Mouse (Mus musculus): ENCODE results near the gene Hsf3. TPM values are rescaled to one million over a fixed set of nuclear protein-coding genes. Genes with fewer than 3 reads are reported as not detected.

The Hsf3 gene
- polyA plus RNA-seq (2012; fragmentation: generic; extraction: Trizol) = not detected

GRCm38 (mm10) chrX:96456201-96456963 is at the start of gene Hsf3:
Gene Hsf3, minus strand, starts transcription at chrX:96456294.
- H3K4me2 ChIP-seq (ENCODE audit: low read depth) = no peak within 1 kb of the TSS
- H3ac ChIP-seq (ENCODE audit: control insufficient read depth, insufficient read length) = no peak within 1 kb of the TSS
- no peaks in the 10 kb centered on the region for H3K27me3 ChIP-seq (ENCODE audit: control insufficient read depth, insufficient read depth, insufficient read length)
- H3K79me2 ChIP-seq (ENCODE audit: control insufficient read depth, insufficient read depth) = no peaks in the 10 kb centered on the region
- no peak within 1 kb of the TSS for H3K4me3 ChIP-seq
- TF ChIP-seq REST (IDR thresholded peaks at IDR 0.05; ENCODE audit: insufficient read depth, insufficient read length) (no peak), POLR2A (IDR thresholded peaks at IDR 0.05; ENCODE audit: insufficient read length, low read depth) (no peak), SRF (IDR thresholded peaks at IDR 0.05; ENCODE audit: control insufficient read depth, insufficient read length, low read depth) (no peak), TCF12 (IDR thresholded peaks at IDR 0.05; ENCODE audit: insufficient read depth, poor library complexity, severe bottlenecking) (no peak), MYOD1 (IDR thresholded peaks at IDR 0.05; ENCODE audit: control insufficient read depth in 1 of 3, insufficient read length in 2 of 3, low read depth in 2 of 3) (no peak), CEBPB (IDR thresholded peaks at IDR 0.05; ENCODE audit: insufficient read depth, poor library complexity, severe bottlenecking) (no peak), TCF3 (IDR thresholded peaks at IDR 0.05; ENCODE audit: insufficient read length, low read depth) (no peak), POLR2AphosphoS2 (IDR thresholded peaks at IDR 0.05; ENCODE audit: insufficient read length, low read depth) (no peak), USF1 (IDR thresholded peaks at IDR 0.05; ENCODE audit: low read depth) (no peak), E2F4 (IDR thresholded peaks at IDR 0.05; ENCODE audit: insufficient read depth) (no peak), MYOG (IDR thresholded peaks at IDR 0.05; ENCODE audit: control insufficient read depth in 1 of 3, insufficient read depth in 1 of 3, insufficient read length in 2 of 3, low read depth in 2 of 3) (no peak), MAX (IDR thresholded peaks at IDR 0.05; ENCODE audit: low read depth) (no peak)
- H3K36me3 ChIP-seq (ENCODE audit: control insufficient read depth, insufficient read depth) = no peaks in the 10 kb centered on the region

GRCm38 (mm10) chrX:96501580-96501979 is 45.5 kb upstream of the Hsf3 start:
- TF ChIP-seq USF1 (IDR thresholded peaks at IDR 0.05; ENCODE audit: low read depth) (no peak), TCF12 (IDR thresholded peaks at IDR 0.05; ENCODE audit: insufficient read depth, poor library complexity, severe bottlenecking) (no peak), POLR2AphosphoS2 (IDR thresholded peaks at IDR 0.05; ENCODE audit: insufficient read length, low read depth) (no peak), POLR2A (IDR thresholded peaks at IDR 0.05; ENCODE audit: insufficient read length, low read depth) (no peak), MAX (IDR thresholded peaks at IDR 0.05; ENCODE audit: low read depth) (no peak), SRF (IDR thresholded peaks at IDR 0.05; ENCODE audit: control insufficient read depth, insufficient read length, low read depth) (no peak), MYOD1 (IDR thresholded peaks at IDR 0.05; ENCODE audit: control insufficient read depth in 1 of 3, insufficient read length in 2 of 3, low read depth in 2 of 3) (no peak), REST (IDR thresholded peaks at IDR 0.05; ENCODE audit: insufficient read depth, insufficient read length) (no peak), CEBPB (IDR thresholded peaks at IDR 0.05; ENCODE audit: insufficient read depth, poor library complexity, severe bottlenecking) (no peak), TCF3 (IDR thresholded peaks at IDR 0.05; ENCODE audit: insufficient read length, low read depth) (no peak), MYOG (IDR thresholded peaks at IDR 0.05; ENCODE audit: control insufficient read depth in 1 of 3, insufficient read depth in 1 of 3, insufficient read length in 2 of 3, low read depth in 2 of 3) (no peak), E2F4 (IDR thresholded peaks at IDR 0.05; ENCODE audit: insufficient read depth) (no peak)
- Histone ChIP-seq H3K4me2 (ENCODE audit: low read depth) (no peak overlapping the region), H3K4me3 (no peak overlapping the region), H3K36me3 (ENCODE audit: control insufficient read depth, insufficient read depth) (no peaks in the 10 kb centered on the region), H3K79me2 (ENCODE audit: control insufficient read depth, insufficient read depth) (no peaks in the 10 kb centered on the region), H3ac (ENCODE audit: control insufficient read depth, insufficient read length) (no peak overlapping the region), H3K27me3 (ENCODE audit: control insufficient read depth, insufficient read depth, insufficient read length) (no peaks in the 10 kb centered on the region)

DNA sequence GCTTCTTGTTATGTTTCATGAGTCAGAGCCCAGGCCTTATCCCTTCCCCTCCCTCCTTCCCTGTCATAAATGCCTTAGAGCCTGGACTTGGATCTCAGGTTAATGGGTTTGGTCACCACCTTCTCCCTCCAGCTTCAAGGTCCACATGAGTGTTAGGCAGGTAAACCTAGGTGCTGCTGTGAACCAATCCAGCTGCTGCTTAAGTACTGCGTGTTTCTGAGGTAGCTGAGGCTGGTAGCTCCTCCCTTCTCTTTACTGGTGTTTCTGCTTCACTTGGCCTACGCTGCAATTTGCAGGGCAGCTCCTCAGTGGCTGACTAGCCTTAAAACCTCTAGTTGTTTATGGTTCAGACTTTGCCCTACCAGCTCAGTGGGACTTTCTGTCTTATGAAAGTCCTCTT is 945 bp downstream of the Hsf3 start, which contains the start of gene Heph:
TSS of gene Heph (plus strand) at position 211 of the 400 bp plus-strand sequence.
- Histone ChIP-seq H3K4me3 (no peak within 1 kb of the TSS), H3K79me2 (ENCODE audit: control insufficient read depth, insufficient read depth) (no peaks in the 10 kb centered on the region), H3K4me2 (ENCODE audit: low read depth) (no peak within 1 kb of the TSS), H3K27me3 (ENCODE audit: control insufficient read depth, insufficient read depth, insufficient read length) (no peaks in the 10 kb centered on the region), H3K36me3 (ENCODE audit: control insufficient read depth, insufficient read depth) (no peaks in the 10 kb centered on the region), H3ac (ENCODE audit: control insufficient read depth, insufficient read length) (no peak within 1 kb of the TSS)
- no peak for TF ChIP-seq TCF12 (IDR thresholded peaks at IDR 0.05; ENCODE audit: insufficient read depth, poor library complexity, severe bottlenecking)
- TF ChIP-seq CEBPB (IDR thresholded peaks at IDR 0.05; ENCODE audit: insufficient read depth, poor library complexity, severe bottlenecking) = no peak
- TF ChIP-seq MAX (IDR thresholded peaks at IDR 0.05; ENCODE audit: low read depth) = no peak
- no peak for TF ChIP-seq POLR2AphosphoS2 (IDR thresholded peaks at IDR 0.05; ENCODE audit: insufficient read length, low read depth)
- TF ChIP-seq MYOD1 (IDR thresholded peaks at IDR 0.05; ENCODE audit: control insufficient read depth in 1 of 3, insufficient read length in 2 of 3, low read depth in 2 of 3) = no peak
- TF ChIP-seq USF1 (IDR thresholded peaks at IDR 0.05; ENCODE audit: low read depth) = no peak
- no peak for TF ChIP-seq TCF3 (IDR thresholded peaks at IDR 0.05; ENCODE audit: insufficient read length, low read depth)
- TF ChIP-seq SRF (IDR thresholded peaks at IDR 0.05; ENCODE audit: control insufficient read depth, insufficient read length, low read depth) = no peak
- TF ChIP-seq REST (IDR thresholded peaks at IDR 0.05; ENCODE audit: insufficient read depth, insufficient read length) = no peak

GRCm38 (mm10) chrX:96419383-96419782 is 36.7 kb downstream of the Hsf3 start:
- TF ChIP-seq SRF (IDR thresholded peaks at IDR 0.05; ENCODE audit: control insufficient read depth, insufficient read length, low read depth) (no peak), E2F4 (IDR thresholded peaks at IDR 0.05; ENCODE audit: insufficient read depth) (no peak), MAX (IDR thresholded peaks at IDR 0.05; ENCODE audit: low read depth) (no peak), CEBPB (IDR thresholded peaks at IDR 0.05; ENCODE audit: insufficient read depth, poor library complexity, severe bottlenecking) (no peak), POLR2AphosphoS2 (IDR thresholded peaks at IDR 0.05; ENCODE audit: insufficient read length, low read depth) (no peak), USF1 (IDR thresholded peaks at IDR 0.05; ENCODE audit: low read depth) (no peak), REST (IDR thresholded peaks at IDR 0.05; ENCODE audit: insufficient read depth, insufficient read length) (no peak), TCF12 (IDR thresholded peaks at IDR 0.05; ENCODE audit: insufficient read depth, poor library complexity, severe bottlenecking) (no peak), MYOG (IDR thresholded peaks at IDR 0.05; ENCODE audit: control insufficient read depth in 1 of 3, insufficient read depth in 1 of 3, insufficient read length in 2 of 3, low read depth in 2 of 3) (no peak), POLR2A (IDR thresholded peaks at IDR 0.05; ENCODE audit: insufficient read length, low read depth) (no peak), MYOD1 (IDR thresholded peaks at IDR 0.05; ENCODE audit: control insufficient read depth in 1 of 3, insufficient read length in 2 of 3, low read depth in 2 of 3) (no peak)
- Histone ChIP-seq H3K4me3 (no peak overlapping the region), H3K27me3 (ENCODE audit: control insufficient read depth, insufficient read depth, insufficient read length) (no peaks in the 10 kb centered on the region), H3K4me2 (ENCODE audit: low read depth) (no peak overlapping the region), H3ac (ENCODE audit: control insufficient read depth, insufficient read length) (no peak overlapping the region), H3K36me3 (ENCODE audit: control insufficient read depth, insufficient read depth) (no peaks in the 10 kb centered on the region), H3K79me2 (ENCODE audit: control insufficient read depth, insufficient read depth) (no peaks in the 10 kb centered on the region)

Data from myocyte (in vitro differentiated cells).